Mouse (Mus musculus): ENCODE results near the gene Pitpnm2. TPM values are rescaled to one million over a fixed set of nuclear protein-coding genes. Genes with fewer than 3 reads are reported as not detected.

Gene Pitpnm2
- total and polyA plus RNA-seq, 3 experiments, result 7.0 to 22.2 TPM; not detected in 1

GRCm38 (mm10) chr5:124074845-124075307, 174.7 kb downstream of the Pitpnm2 start:
- Histone ChIP-seq H3K9me3 (replicated peaks; ENCODE audit: insufficient read depth, low read length) (no peaks in the 10 kb centered on the region), H3K4me3 (ENCODE audit: control insufficient read depth in 1 of 2, insufficient read depth in 1 of 2, low read depth in 2 of 2, low read length in 2 of 2) (no peak overlapping the region; a peak in 1 of 4 replicates), H3K9ac (ENCODE audit: control insufficient read depth, low read depth, low read length, poor library complexity, severe bottlenecking) (peak overlapping the region; percentile 58), H3K79me2 (ENCODE audit: control insufficient read depth, insufficient read depth, low read length, poor library complexity) (no peaks in the 10 kb centered on the region; the same call in 1 of the 2 replicates), H3K4me1 (ENCODE audit: control insufficient read depth in 1 of 2, insufficient read depth in 2 of 2, low read length in 2 of 2) (peaks cover 5 to 14% of the 10 kb centered on the region in 2 experiments), H3K27ac (ENCODE audit: control insufficient read depth, low read depth, low read length) (peak overlapping the region; percentile 86), H3K27me3 (ENCODE audit: control insufficient read depth in 1 of 2, insufficient read depth in 2 of 2, low read length in 2 of 2) (no peaks in the 10 kb centered on the region), H3K36me3 (ENCODE audit: control insufficient read depth in 1 of 2, insufficient read depth in 2 of 2, low read length in 2 of 2) (peaks cover 0 to 11% of the 10 kb centered on the region in 2 experiments; a peak in 2 of 4 replicates)
- DNase-seq (ENCODE audit: low read depth, low spot score), result peak; percentile 78
- peak; percentile 42; the same call in 1 of the 2 replicates for TF ChIP-seq NELFE (IDR thresholded peaks at IDR 0.05; ENCODE audit: low read depth, low read length)
- no peak for TF ChIP-seq MAFK (IDR thresholded peaks at IDR 0.05; ENCODE audit: borderline replicate concordance, low read depth, low read length)
- no peak for TF ChIP-seq CTCF (IDR thresholded peaks at IDR 0.05 in 2 of 3, conservative IDR thresholded peaks at IDR 0.05 in 1 of 3; ENCODE audit: control insufficient read depth in 1 of 3, insufficient read depth in 1 of 3, low read depth in 2 of 3, low read length in 3 of 3, poor library complexity in 1 of 3, severe bottlenecking in 1 of 3)
- peak; percentile 90 for TF ChIP-seq MAX (IDR thresholded peaks at IDR 0.05; ENCODE audit: low read length)
- peak; percentile 70 for TF ChIP-seq ETS1 (IDR thresholded peaks at IDR 0.05; ENCODE audit: low read depth, low read length)
- no peak for TF ChIP-seq POLR2AphosphoS2 (IDR thresholded peaks at IDR 0.05; ENCODE audit: low read length)
- peak; percentile 67 for TF ChIP-seq TBP (IDR thresholded peaks at IDR 0.05; ENCODE audit: low read depth, low read length)
- no peak for TF ChIP-seq MAZ (IDR thresholded peaks at IDR 0.05; ENCODE audit: low read depth, low read length)
- peak; percentile 76 for TF ChIP-seq ZNF384 (IDR thresholded peaks at IDR 0.05; ENCODE audit: low read depth, low read length)
- TF ChIP-seq GATA1 (IDR thresholded peaks at IDR 0.05; ENCODE audit: low read depth, low read length), result peak; percentile 57
- no peak for TF ChIP-seq TCF12 (IDR thresholded peaks at IDR 0.05; ENCODE audit: low read depth, low read length)
- TF ChIP-seq USF1 (IDR thresholded peaks at IDR 0.05; ENCODE audit: low read depth, low read length), result peak; percentile 69
- TF ChIP-seq SIN3A (IDR thresholded peaks at IDR 0.05; ENCODE audit: low read length), result peak; percentile 65; the same call in 1 of the 2 replicates
- TF ChIP-seq SMC3 (IDR thresholded peaks at IDR 0.05; ENCODE audit: low read depth, low read length), result no peak
- TF ChIP-seq EP300 (IDR thresholded peaks at IDR 0.05; ENCODE audit: low read depth in 1 of 2, low read length in 2 of 2), result peak; percentile 23 to 58; a peak in 2 of 4 replicates
- TF ChIP-seq CHD2 (IDR thresholded peaks at IDR 0.05; ENCODE audit: low read length), result no peak
- no peak for TF ChIP-seq HCFC1 (IDR thresholded peaks at IDR 0.05; ENCODE audit: low read depth, low read length)
- TF ChIP-seq KAT2A (conservative IDR thresholded peaks at IDR 0.05; ENCODE audit: low read depth, low read length), result no peak
- no peak for TF ChIP-seq MYB (IDR thresholded peaks at IDR 0.05; ENCODE audit: low read depth, low read length)
- no peak for TF ChIP-seq NRF1 (IDR thresholded peaks at IDR 0.05; ENCODE audit: insufficient read depth, low read depth, low read length, poor library complexity, severe bottlenecking)
- no peak for TF ChIP-seq ZKSCAN1 (IDR thresholded peaks at IDR 0.05; ENCODE audit: low read depth, low read length)
- TF ChIP-seq TAL1 (IDR thresholded peaks at IDR 0.05; ENCODE audit: low read length), result no peak
- peak in 1 of 2 experiments; percentile 67; a peak in 2 of 4 replicates for TF ChIP-seq POLR2A (IDR thresholded peaks at IDR 0.05; ENCODE audit: control insufficient read depth in 1 of 2, insufficient read depth in 1 of 2, low read depth in 1 of 2, low read length in 2 of 2, poor library complexity in 1 of 2)
- no peak for TF ChIP-seq MEF2A (IDR thresholded peaks at IDR 0.05; ENCODE audit: extremely low read depth, insufficient replicate concordance, low read depth, low read length, poor library complexity, severe bottlenecking)
- peak; percentile 88 for TF ChIP-seq MYC (IDR thresholded peaks at IDR 0.05; ENCODE audit: low read depth, low read length)
- TF ChIP-seq CHD1 (IDR thresholded peaks at IDR 0.05; ENCODE audit: low read depth, low read length), result no peak
- TF ChIP-seq GABPA (IDR thresholded peaks at IDR 0.05; ENCODE audit: low read depth, low read length), result no peak
- no peak for TF ChIP-seq ZMIZ1 (IDR thresholded peaks at IDR 0.05; ENCODE audit: low read depth, low read length)
- 0 out of 2 replicates have a peak, but pooled peaks have one; percentile 32 for TF ChIP-seq RCOR1 (IDR thresholded peaks at IDR 0.05; ENCODE audit: low read depth, low read length)
- TF ChIP-seq MXI1 (IDR thresholded peaks at IDR 0.05; ENCODE audit: low read depth, low read length), result peak; percentile 76; the same call in 1 of the 2 replicates
- TF ChIP-seq BHLHE40 (IDR thresholded peaks at IDR 0.05; ENCODE audit: borderline replicate concordance, low read depth, low read length), result peak; percentile 70; the same call in 1 of the 2 replicates
- peak; percentile 58 for TF ChIP-seq ELF1 (IDR thresholded peaks at IDR 0.05; ENCODE audit: low read depth, low read length)

Data from MEL (cell line).